Mouse (Mus musculus) embryonic facial prominence, embryonic 12.5 days (tissue): ENCODE data around the gene Copg2. TPM values are rescaled to one million over a fixed set of nuclear protein-coding genes. Genes with fewer than 3 reads are reported as not detected.

Source experiments
- ATAC-seq: fragments of 200-750 bp; cut with Nextera tagmentation; 2 replicates; pipeline ENCODE4 v1.8.0; 2017; ENCODE audit not compliant: insufficient number of reproducible peaks, insufficient read depth, low FRiP score, low TSS enrichment
- H3K27ac ChIP-seq: fragments of 300-500 bp; sonication (generic); 2 replicates; pipeline ENCODE4 v1.5.1; 2016; ENCODE audit warnings: mild to moderate bottlenecking
- H3K27me3 ChIP-seq: fragments of 300-500 bp; sonication (generic); 2 replicates; pipeline ENCODE4 v1.6.1; 2016; ENCODE audit warnings: mild to moderate bottlenecking, moderate library complexity
- H3K36me3 ChIP-seq: fragments of 300-500 bp; sonication (generic); 2 replicates; pipeline ENCODE4 v1.6.1; 2016; ENCODE audit warnings: mild to moderate bottlenecking
- H3K4me1 ChIP-seq: fragments of 300-500 bp; sonication (generic); 2 replicates; pipeline ENCODE4 v1.6.1; 2016
- H3K4me2 ChIP-seq: fragments of 300-500 bp; sonication (generic); replicated peaks from 2 replicates; pipeline ENCODE4 v1.6.1; 2016; ENCODE audit warnings: mild to moderate bottlenecking, moderate library complexity
- H3K4me3 ChIP-seq: fragments of 300-500 bp; sonication (generic); 2 replicates; pipeline ENCODE4 v1.5.1; 2016; ENCODE audit warnings: mild to moderate bottlenecking
- H3K9ac ChIP-seq: fragments of 300-500 bp; sonication (generic); 2 replicates; pipeline ENCODE4 v1.6.1; 2016; ENCODE audit warnings: mild to moderate bottlenecking, moderate library complexity
- H3K9me3 ChIP-seq: fragments of 300-500 bp; sonication (generic); 2 replicates; pipeline ENCODE4 v1.6.1; 2016; ENCODE audit warnings: mild to moderate bottlenecking, moderate library complexity
- WGBS: fragments of 180-500 bp; shearing (Covaris S2); methylation state at CpG from one replicate; pipeline ENCODE4 v1.1.7; 2016; 5-methylcytosine and 5-hydroxymethylcytosine counted together
- polyA plus RNA-seq: library from polyadenylated mRNA; unstranded; fragments of >200 nt; fragmentation: Nextera tagmentation; extraction: Ambion mirVana; gene quantifications from 2 replicates; pipeline ENCODE4 v1.2.1, GENCODE M21; 2016

Gene Copg2
- 21.5 and 21.9 TPM in 2 replicates for polyA plus RNA-seq

- peaks cover 6% of the 10 kb centered on the region; the same call in 1 of the 2 replicates for H3K4me1 ChIP-seq
- ATAC-seq, result peak; percentile 97
- H3K27me3 ChIP-seq, result no peaks in the 10 kb centered on the region
- peak within 1 kb of the TSS; percentile 98 for H3K27ac ChIP-seq
- no peaks in the 10 kb centered on the region for H3K36me3 ChIP-seq
- peak within 1 kb of the TSS; percentile 64 for H3K9ac ChIP-seq
- H3K9me3 ChIP-seq, result no peaks in the 10 kb centered on the region
- H3K4me2 ChIP-seq, result peak within 1 kb of the TSS; percentile 57
- under 1% methylated on average over 70 of the region's 83 CpGs for WGBS
- H3K4me3 ChIP-seq, result peak within 1 kb of the TSS; percentile 56
These were observed at the start of gene Copg2 for GRCm38 (mm10) chr6:30896195-30896985. Copg2 (minus strand) TSS chr6:30896794.

DNA sequence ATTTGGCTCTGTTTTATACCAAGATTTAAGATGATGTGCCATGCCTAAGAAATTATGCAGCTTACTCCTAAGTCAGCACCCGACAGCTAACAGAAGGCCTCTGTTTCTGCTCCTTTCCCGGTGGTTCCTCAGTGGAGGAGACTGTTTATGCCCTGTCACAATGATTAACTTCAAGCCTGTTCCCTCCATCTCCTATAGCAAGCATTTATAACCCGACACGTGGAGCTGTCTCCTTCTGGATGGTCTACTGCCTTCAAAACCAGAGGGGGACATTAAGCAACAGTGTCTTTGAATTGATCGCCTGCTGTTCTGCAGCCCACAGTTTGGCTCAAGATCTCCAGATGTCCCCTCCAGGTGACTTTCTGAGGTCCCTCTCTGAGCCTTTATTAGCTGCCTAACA lies 42.7 kb upstream of the Copg2 start:
- 63% methylated on average over 5 of the region's 5 CpGs for WGBS
- H3K36me3 ChIP-seq, result no peaks in the 10 kb centered on the region
- H3K4me1 ChIP-seq, result no peaks in the 10 kb centered on the region
- H3K27me3 ChIP-seq, result no peaks in the 10 kb centered on the region
- H3K4me2 ChIP-seq, result no peak overlapping the region
- no peak for ATAC-seq
- no peak overlapping the region for H3K27ac ChIP-seq
- no peak overlapping the region for H3K9ac ChIP-seq
- H3K4me3 ChIP-seq, result no peak overlapping the region
- H3K9me3 ChIP-seq, result no peaks in the 10 kb centered on the region

- no peak for ATAC-seq
- Histone ChIP-seq H3K4me3 (no peak overlapping the region), H3K4me2 (no peak overlapping the region), H3K27me3 (no peaks in the 10 kb centered on the region), H3K27ac (no peak overlapping the region), H3K36me3 (no peaks in the 10 kb centered on the region), H3K9me3 (no peaks in the 10 kb centered on the region), H3K9ac (no peak overlapping the region), H3K4me1 (0 out of 2 replicates have a peak, but pooled peaks cover 2% of the 10 kb centered on the region)
- 38% methylated on average over 2 of the region's 2 CpGs for WGBS
These were observed 26.2 kb upstream of the Copg2 start for GRCm38 (mm10) chr6:30922821-30923220.

- no peaks in the 10 kb centered on the region for H3K36me3 ChIP-seq
- 78% methylated on average over 9 of the region's 11 CpGs for WGBS
- no peak overlapping the region for H3K4me3 ChIP-seq
- H3K27ac ChIP-seq, result no peak overlapping the region
- no peaks in the 10 kb centered on the region for H3K27me3 ChIP-seq
- H3K9ac ChIP-seq, result no peak overlapping the region
- no peaks in the 10 kb centered on the region for H3K9me3 ChIP-seq
- ATAC-seq, result no peak
- 0 out of 2 replicates have a peak, but pooled peaks cover 2% of the 10 kb centered on the region for H3K4me1 ChIP-seq
- no peak overlapping the region for H3K4me2 ChIP-seq
These were observed 25.2 kb upstream of the Copg2 start for GRCm38 (mm10) chr6:30921826-30922225.

GRCm38 (mm10) chr6:30920834-30921675 lies 24.5 kb upstream of the Copg2 start:
- Histone ChIP-seq H3K27me3 (no peaks in the 10 kb centered on the region), H3K9me3 (no peaks in the 10 kb centered on the region), H3K4me1 (0 out of 2 replicates have a peak, but pooled peaks cover 2% of the 10 kb centered on the region), H3K36me3 (no peaks in the 10 kb centered on the region), H3K27ac (no peak overlapping the region), H3K4me3 (0 out of 2 replicates have a peak overlapping the region, but pooled peaks have one; percentile 3), H3K9ac (no peak overlapping the region), H3K4me2 (peak overlapping the region; percentile 20)
- ATAC-seq, result no peak
- WGBS, result 59% methylated on average over 21 of the region's 21 CpGs

DNA sequence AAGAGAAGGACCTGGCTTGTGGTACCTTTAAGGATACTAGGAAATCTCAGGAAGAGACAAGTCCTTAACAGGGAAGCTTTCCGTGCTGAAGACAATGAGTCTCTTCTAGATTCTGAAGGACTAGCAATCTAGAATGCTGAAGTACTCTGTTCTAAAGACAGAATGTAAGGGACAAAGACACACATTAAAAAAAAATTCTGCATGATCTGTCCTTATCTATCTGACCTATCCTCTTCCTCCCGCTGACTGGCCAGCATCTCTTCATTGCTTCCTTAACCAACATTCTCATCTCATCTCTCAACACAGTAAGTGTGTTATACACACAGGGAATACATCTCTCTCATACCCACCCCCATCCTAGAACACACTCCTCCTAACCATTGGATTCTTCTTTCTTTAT lies 18.9 kb upstream of the Copg2 start, which contains the start of gene Tsga13:
Tsga13 (minus strand) TSS at position 101 of the 400 bp plus-strand sequence.
- Histone ChIP-seq H3K27ac (no peak within 1 kb of the TSS), H3K27me3 (no peaks in the 10 kb centered on the region), H3K9ac (no peak within 1 kb of the TSS), H3K4me2 (no peak within 1 kb of the TSS), H3K4me3 (no peak within 1 kb of the TSS), H3K9me3 (no peaks in the 10 kb centered on the region), H3K36me3 (no peaks in the 10 kb centered on the region), H3K4me1 (no peaks in the 10 kb centered on the region)
- ATAC-seq, result no peak
- WGBS, result 89% methylated on average over 2 of the region's 2 CpGs

DNA sequence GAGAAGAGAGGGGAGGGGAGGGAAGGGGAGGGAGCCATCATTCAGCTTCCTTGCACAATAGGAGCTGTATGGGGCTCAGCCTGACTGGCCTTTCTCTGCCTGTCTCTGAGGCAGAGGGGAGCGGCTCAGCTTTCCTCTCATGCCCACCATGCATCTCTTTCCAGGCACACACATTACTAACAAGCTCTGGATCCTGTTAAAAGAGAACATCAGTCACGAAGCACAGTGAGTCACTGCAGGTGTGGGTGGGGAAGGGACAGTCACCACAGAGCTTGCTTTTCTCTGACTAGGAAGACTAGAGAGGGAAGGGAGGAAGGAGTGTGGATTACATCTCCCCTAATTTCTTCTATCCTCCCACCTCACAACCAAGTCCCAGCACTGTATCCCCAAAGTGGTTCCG lies 11.4 kb upstream of the Copg2 start:
- 49% methylated on average over 3 of the region's 3 CpGs for WGBS
- no peaks in the 10 kb centered on the region for H3K36me3 ChIP-seq
- H3K4me3 ChIP-seq, result no peak overlapping the region
- no peaks in the 10 kb centered on the region for H3K9me3 ChIP-seq
- no peak overlapping the region for H3K4me2 ChIP-seq
- no peaks in the 10 kb centered on the region for H3K4me1 ChIP-seq
- H3K9ac ChIP-seq, result no peak overlapping the region
- ATAC-seq, result no peak
- H3K27ac ChIP-seq, result no peak overlapping the region
- no peaks in the 10 kb centered on the region for H3K27me3 ChIP-seq

DNA sequence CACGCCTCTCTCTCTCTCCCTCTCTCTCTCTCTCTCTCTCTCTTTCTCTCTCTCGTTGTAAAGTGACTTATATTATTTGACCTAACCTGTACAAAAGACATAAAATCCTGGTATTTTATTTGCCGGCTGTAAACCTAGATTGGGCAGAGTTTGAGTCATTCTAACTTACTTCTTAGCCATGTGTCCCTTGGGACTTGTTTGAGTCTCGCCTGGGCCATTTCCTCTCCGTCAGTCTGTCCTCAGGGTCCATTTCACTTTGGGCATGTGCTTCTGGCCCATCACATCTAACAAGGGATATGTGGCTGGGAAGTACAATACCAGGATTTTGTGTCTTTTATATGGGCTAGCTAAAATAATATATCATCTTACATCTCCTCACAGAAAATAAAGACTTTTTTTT lies 8.3 kb upstream of the Copg2 start:
- 57% methylated on average over 5 of the region's 5 CpGs for WGBS

GRCm38 (mm10) chr6:30904033-30904432 lies 7.4 kb upstream of the Copg2 start:
- 47% methylated on average over 3 of the region's 3 CpGs for WGBS
- ATAC-seq, result no peak
- Histone ChIP-seq H3K4me3 (no peak overlapping the region), H3K4me1 (no peaks in the 10 kb centered on the region), H3K27ac (no peak overlapping the region), H3K36me3 (no peaks in the 10 kb centered on the region), H3K4me2 (no peak overlapping the region), H3K9ac (no peak overlapping the region), H3K9me3 (no peaks in the 10 kb centered on the region), H3K27me3 (no peaks in the 10 kb centered on the region)

More for the DNA sequence above, 8.3 kb upstream of the Copg2 start:
- no peaks in the 10 kb centered on the region for H3K4me1 ChIP-seq
- no peak overlapping the region for H3K4me3 ChIP-seq
- H3K9ac ChIP-seq, result no peak overlapping the region
- no peaks in the 10 kb centered on the region for H3K27me3 ChIP-seq
- no peak for ATAC-seq
- no peak overlapping the region for H3K27ac ChIP-seq
- no peak overlapping the region for H3K4me2 ChIP-seq
- H3K36me3 ChIP-seq, result no peaks in the 10 kb centered on the region
- no peaks in the 10 kb centered on the region for H3K9me3 ChIP-seq

DNA sequence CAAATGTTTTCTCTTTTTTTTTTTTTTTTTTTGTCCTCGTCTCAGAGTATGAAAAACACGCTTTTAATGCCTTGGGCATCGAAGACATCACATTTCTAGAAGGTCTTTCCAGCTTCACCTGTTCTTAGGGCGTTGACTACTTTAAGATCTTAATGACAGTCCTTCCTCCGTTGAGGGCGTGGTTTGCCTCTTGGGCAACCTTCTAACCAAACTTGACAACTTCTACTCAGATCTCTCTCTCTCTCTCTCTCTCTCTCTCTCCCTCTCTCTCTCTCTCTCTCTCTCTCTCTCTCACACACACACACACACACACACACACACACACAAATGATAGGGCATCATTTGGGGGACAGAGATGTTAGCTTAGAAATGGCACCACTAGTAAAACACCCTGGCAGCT lies 926 bp upstream of the Copg2 start:
- H3K9me3 ChIP-seq, result no peaks in the 10 kb centered on the region
- no peak overlapping the region for H3K9ac ChIP-seq
- no peak for ATAC-seq
- H3K4me1 ChIP-seq, result peaks cover 6% of the 10 kb centered on the region; the same call in 1 of the 2 replicates
- H3K36me3 ChIP-seq, result no peaks in the 10 kb centered on the region
- H3K4me2 ChIP-seq, result no peak overlapping the region
- H3K27ac ChIP-seq, result no peak overlapping the region
- no peaks in the 10 kb centered on the region for H3K27me3 ChIP-seq
- H3K4me3 ChIP-seq, result no peak overlapping the region
- 73% methylated on average over 6 of the region's 6 CpGs for WGBS

DNA sequence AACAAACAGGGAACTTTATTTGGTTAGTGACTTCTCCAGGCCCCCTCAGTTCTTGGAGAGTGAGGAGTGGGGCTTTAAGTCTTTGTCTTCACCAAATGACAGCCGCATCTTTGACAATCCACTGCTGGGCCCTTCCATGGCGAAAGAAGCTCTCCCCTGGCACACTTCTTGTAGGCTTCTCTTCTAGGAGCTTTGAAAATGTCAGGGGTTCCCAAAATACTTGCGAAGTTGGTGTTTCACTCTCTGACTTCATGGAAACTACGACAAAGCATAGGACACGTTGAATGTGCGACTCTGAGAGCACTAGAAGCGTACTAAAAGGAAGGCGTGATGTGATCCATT lies 363 bp upstream of the Copg2 start:
- H3K9me3 ChIP-seq, result no peaks in the 10 kb centered on the region
- peaks cover 6% of the 10 kb centered on the region; the same call in 1 of the 2 replicates for H3K4me1 ChIP-seq
- H3K9ac ChIP-seq, result peak overlapping the region; percentile 64
- H3K36me3 ChIP-seq, result no peaks in the 10 kb centered on the region
- peak overlapping the region; percentile 56 for H3K4me3 ChIP-seq
- 19% methylated on average over 8 of the region's 8 CpGs for WGBS
- no peak for ATAC-seq
- H3K27me3 ChIP-seq, result no peaks in the 10 kb centered on the region
- H3K27ac ChIP-seq, result peak overlapping the region; percentile 98
- peak overlapping the region; percentile 57 for H3K4me2 ChIP-seq
